Mouse (Mus musculus): ENCODE results near the gene Slc45a3. TPM values are rescaled to one million over a fixed set of nuclear protein-coding genes. Genes with fewer than 3 reads are reported as not detected.

Slc45a3 gene
- polyA plus RNA-seq, 1 experiment: 0.74 TPM

DNA sequence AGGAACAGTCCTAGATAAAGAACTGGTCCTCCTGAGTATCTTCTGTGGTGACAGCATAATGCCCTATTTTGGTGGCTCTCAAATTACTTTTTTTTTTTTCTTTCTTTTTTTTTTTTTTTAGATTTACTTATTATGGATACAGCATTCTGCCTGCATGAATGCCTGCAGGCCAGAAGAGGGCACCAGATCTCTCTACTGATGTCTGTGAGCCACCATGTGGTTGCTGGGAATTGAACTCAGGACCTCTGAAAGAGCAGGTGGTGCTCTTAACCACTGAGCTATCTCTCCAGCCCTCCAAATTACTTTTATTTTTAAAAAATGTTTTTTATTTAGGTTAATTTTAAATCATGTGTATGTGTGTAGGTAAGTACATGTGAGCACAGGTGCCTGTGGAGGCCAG, 37.7 kb downstream of the Slc45a3 start:
- no peak overlapping the region for H3K4me2 ChIP-seq (ENCODE audit: low read depth)
- TF ChIP-seq TCF3 (IDR thresholded peaks at IDR 0.05; ENCODE audit: insufficient read length, low read depth): no peak
- TF ChIP-seq POLR2AphosphoS2 (IDR thresholded peaks at IDR 0.05; ENCODE audit: insufficient read length, low read depth): no peak
- no peak for TF ChIP-seq CEBPB (IDR thresholded peaks at IDR 0.05; ENCODE audit: insufficient read depth, poor library complexity, severe bottlenecking)
- no peak for TF ChIP-seq MAX (IDR thresholded peaks at IDR 0.05; ENCODE audit: low read depth)
- TF ChIP-seq REST (IDR thresholded peaks at IDR 0.05; ENCODE audit: insufficient read depth, insufficient read length): no peak
- TF ChIP-seq TCF12 (IDR thresholded peaks at IDR 0.05; ENCODE audit: insufficient read depth, poor library complexity, severe bottlenecking): no peak
- TF ChIP-seq POLR2A (IDR thresholded peaks at IDR 0.05; ENCODE audit: insufficient read length, low read depth): no peak
- TF ChIP-seq USF1 (IDR thresholded peaks at IDR 0.05; ENCODE audit: low read depth): no peak
- no peak for TF ChIP-seq SRF (IDR thresholded peaks at IDR 0.05; ENCODE audit: control insufficient read depth, insufficient read length, low read depth)
- TF ChIP-seq MYOG (IDR thresholded peaks at IDR 0.05; ENCODE audit: control insufficient read depth in 1 of 3, insufficient read depth in 1 of 3, insufficient read length in 2 of 3, low read depth in 2 of 3): no peak
- no peaks in the 10 kb centered on the region for H3K27me3 ChIP-seq (ENCODE audit: control insufficient read depth, insufficient read depth, insufficient read length)
- no peak overlapping the region for H3K4me3 ChIP-seq
- no peaks in the 10 kb centered on the region for H3K36me3 ChIP-seq (ENCODE audit: control insufficient read depth, insufficient read depth)
- no peak overlapping the region for H3ac ChIP-seq (ENCODE audit: control insufficient read depth, insufficient read length)
- H3K79me2 ChIP-seq (ENCODE audit: control insufficient read depth, insufficient read depth): no peaks in the 10 kb centered on the region

DNA sequence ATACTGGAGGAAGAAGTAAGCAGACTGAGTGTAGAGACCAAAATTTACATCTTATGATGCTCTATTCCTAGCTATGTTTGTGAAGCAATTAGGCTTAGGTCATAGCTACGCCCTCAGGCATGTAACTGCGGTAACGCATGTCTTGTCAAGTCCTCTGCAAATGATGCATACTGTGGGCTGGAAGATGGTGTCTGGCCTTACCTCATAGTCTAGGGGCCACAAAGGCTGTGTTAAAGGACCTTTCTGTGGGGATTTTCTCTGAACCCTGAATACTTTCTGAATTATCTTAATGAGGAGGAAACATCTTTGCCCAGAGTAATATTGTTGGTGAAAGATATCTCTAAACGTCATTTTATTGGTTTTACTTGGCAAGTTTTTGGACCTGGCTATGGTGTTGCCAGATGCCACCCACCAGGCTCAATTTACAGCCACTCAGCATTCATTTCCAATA, 39.1 kb downstream of the Slc45a3 start:
- H3K27me3 ChIP-seq (ENCODE audit: control insufficient read depth, insufficient read depth, insufficient read length): no peaks in the 10 kb centered on the region
- no peak for TF ChIP-seq REST (IDR thresholded peaks at IDR 0.05; ENCODE audit: insufficient read depth, insufficient read length)
- TF ChIP-seq MAX (IDR thresholded peaks at IDR 0.05; ENCODE audit: low read depth): no peak
- no peak for TF ChIP-seq POLR2A (IDR thresholded peaks at IDR 0.05; ENCODE audit: insufficient read length, low read depth)
- no peak for TF ChIP-seq CEBPB (IDR thresholded peaks at IDR 0.05; ENCODE audit: insufficient read depth, poor library complexity, severe bottlenecking)
- no peak for TF ChIP-seq TCF3 (IDR thresholded peaks at IDR 0.05; ENCODE audit: insufficient read length, low read depth)
- TF ChIP-seq TCF12 (IDR thresholded peaks at IDR 0.05; ENCODE audit: insufficient read depth, poor library complexity, severe bottlenecking): no peak
- no peak for TF ChIP-seq SRF (IDR thresholded peaks at IDR 0.05; ENCODE audit: control insufficient read depth, insufficient read length, low read depth)
- no peaks in the 10 kb centered on the region for H3K79me2 ChIP-seq (ENCODE audit: control insufficient read depth, insufficient read depth)
- H3ac ChIP-seq (ENCODE audit: control insufficient read depth, insufficient read length): no peak overlapping the region
- H3K4me2 ChIP-seq (ENCODE audit: low read depth): no peak overlapping the region
- H3K4me3 ChIP-seq: no peak overlapping the region
- H3K36me3 ChIP-seq (ENCODE audit: control insufficient read depth, insufficient read depth): no peaks in the 10 kb centered on the region

DNA sequence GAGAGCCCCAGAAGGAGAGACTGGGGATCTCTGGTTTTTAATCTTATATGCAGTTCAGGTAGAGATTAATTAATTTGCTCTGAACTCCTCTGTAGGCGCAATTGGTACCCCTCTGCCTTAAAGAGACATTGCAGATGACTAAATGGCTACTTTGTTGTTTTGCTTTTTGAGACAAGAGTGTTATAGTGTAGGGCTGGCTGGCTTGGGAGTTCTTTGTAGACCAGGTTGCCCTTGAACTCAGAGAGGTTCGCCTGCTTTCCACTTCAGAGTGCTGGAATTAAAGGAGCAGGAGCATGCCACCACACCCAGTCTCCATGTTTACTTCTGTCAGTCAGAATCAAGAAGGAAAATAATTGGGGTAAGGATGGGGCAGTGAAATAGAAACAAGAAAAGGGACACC, 40.3 kb downstream of the Slc45a3 start:
- Histone ChIP-seq H3K36me3 (ENCODE audit: control insufficient read depth, insufficient read depth) (no peaks in the 10 kb centered on the region), H3ac (ENCODE audit: control insufficient read depth, insufficient read length) (no peak overlapping the region), H3K4me2 (ENCODE audit: low read depth) (no peak overlapping the region), H3K27me3 (ENCODE audit: control insufficient read depth, insufficient read depth, insufficient read length) (no peaks in the 10 kb centered on the region), H3K79me2 (ENCODE audit: control insufficient read depth, insufficient read depth) (peaks cover under 1% of the 10 kb centered on the region), H3K4me3 (no peak overlapping the region)
- TF ChIP-seq USF1 (IDR thresholded peaks at IDR 0.05; ENCODE audit: low read depth): no peak
- TF ChIP-seq MAX (IDR thresholded peaks at IDR 0.05; ENCODE audit: low read depth): no peak
- TF ChIP-seq POLR2AphosphoS2 (IDR thresholded peaks at IDR 0.05; ENCODE audit: insufficient read length, low read depth): no peak
- TF ChIP-seq MYOD1 (IDR thresholded peaks at IDR 0.05; ENCODE audit: control insufficient read depth in 1 of 3, insufficient read length in 2 of 3, low read depth in 2 of 3): no peak
- no peak for TF ChIP-seq MYOG (IDR thresholded peaks at IDR 0.05; ENCODE audit: control insufficient read depth in 1 of 3, insufficient read depth in 1 of 3, insufficient read length in 2 of 3, low read depth in 2 of 3)
- TF ChIP-seq SRF (IDR thresholded peaks at IDR 0.05; ENCODE audit: control insufficient read depth, insufficient read length, low read depth): no peak
- TF ChIP-seq TCF3 (IDR thresholded peaks at IDR 0.05; ENCODE audit: insufficient read length, low read depth): no peak
- no peak for TF ChIP-seq TCF12 (IDR thresholded peaks at IDR 0.05; ENCODE audit: insufficient read depth, poor library complexity, severe bottlenecking)
- TF ChIP-seq POLR2A (IDR thresholded peaks at IDR 0.05; ENCODE audit: insufficient read length, low read depth): no peak
- TF ChIP-seq E2F4 (IDR thresholded peaks at IDR 0.05; ENCODE audit: insufficient read depth): no peak
- no peak for TF ChIP-seq CEBPB (IDR thresholded peaks at IDR 0.05; ENCODE audit: insufficient read depth, poor library complexity, severe bottlenecking)
- no peak for TF ChIP-seq REST (IDR thresholded peaks at IDR 0.05; ENCODE audit: insufficient read depth, insufficient read length)

GRCm38 (mm10) chr1:132003817-132004216, 41.0 kb downstream of the Slc45a3 start:
- H3K36me3 ChIP-seq (ENCODE audit: control insufficient read depth, insufficient read depth): no peaks in the 10 kb centered on the region
- TF ChIP-seq POLR2AphosphoS2 (IDR thresholded peaks at IDR 0.05; ENCODE audit: insufficient read length, low read depth): no peak
- TF ChIP-seq SRF (IDR thresholded peaks at IDR 0.05; ENCODE audit: control insufficient read depth, insufficient read length, low read depth): no peak
- no peak for TF ChIP-seq TCF3 (IDR thresholded peaks at IDR 0.05; ENCODE audit: insufficient read length, low read depth)
- no peak for TF ChIP-seq MYOD1 (IDR thresholded peaks at IDR 0.05; ENCODE audit: control insufficient read depth in 1 of 3, insufficient read length in 2 of 3, low read depth in 2 of 3)
- TF ChIP-seq MAX (IDR thresholded peaks at IDR 0.05; ENCODE audit: low read depth): no peak
- TF ChIP-seq E2F4 (IDR thresholded peaks at IDR 0.05; ENCODE audit: insufficient read depth): no peak
- no peak for TF ChIP-seq CEBPB (IDR thresholded peaks at IDR 0.05; ENCODE audit: insufficient read depth, poor library complexity, severe bottlenecking)
- H3ac ChIP-seq (ENCODE audit: control insufficient read depth, insufficient read length): no peak overlapping the region
- H3K27me3 ChIP-seq (ENCODE audit: control insufficient read depth, insufficient read depth, insufficient read length): no peaks in the 10 kb centered on the region
- H3K4me2 ChIP-seq (ENCODE audit: low read depth): peak overlapping the region; percentile 33
- H3K79me2 ChIP-seq (ENCODE audit: control insufficient read depth, insufficient read depth): peaks cover 7% of the 10 kb centered on the region
- H3K4me3 ChIP-seq: no peak overlapping the region

GRCm38 (mm10) chr1:132004574-132005180, 41.9 kb downstream of the Slc45a3 start:
- H3K36me3 ChIP-seq (ENCODE audit: control insufficient read depth, insufficient read depth): no peaks in the 10 kb centered on the region
- H3K4me2 ChIP-seq (ENCODE audit: low read depth): no peak overlapping the region
- peaks cover 16% of the 10 kb centered on the region for H3K79me2 ChIP-seq (ENCODE audit: control insufficient read depth, insufficient read depth)
- no peaks in the 10 kb centered on the region for H3K27me3 ChIP-seq (ENCODE audit: control insufficient read depth, insufficient read depth, insufficient read length)
- TF ChIP-seq E2F4 (IDR thresholded peaks at IDR 0.05; ENCODE audit: insufficient read depth) (no peak), MYOG (IDR thresholded peaks at IDR 0.05; ENCODE audit: control insufficient read depth in 1 of 3, insufficient read depth in 1 of 3, insufficient read length in 2 of 3, low read depth in 2 of 3) (no peak), MAX (IDR thresholded peaks at IDR 0.05; ENCODE audit: low read depth) (no peak), POLR2A (IDR thresholded peaks at IDR 0.05; ENCODE audit: insufficient read length, low read depth) (no peak), MYOD1 (IDR thresholded peaks at IDR 0.05; ENCODE audit: control insufficient read depth in 1 of 3, insufficient read length in 2 of 3, low read depth in 2 of 3) (no peak)
- H3ac ChIP-seq (ENCODE audit: control insufficient read depth, insufficient read length): no peak overlapping the region
- H3K4me3 ChIP-seq: no peak overlapping the region
